Mouse (Mus musculus): Measurements from ENCODE around the gene Runx2. TPM values are rescaled to one million over a fixed set of nuclear protein-coding genes. Genes with fewer than 3 reads are reported as not detected.

Gene Runx2
- polyA plus RNA-seq, 1 experiment from 2014 or later = 1.2 TPM

DNA sequence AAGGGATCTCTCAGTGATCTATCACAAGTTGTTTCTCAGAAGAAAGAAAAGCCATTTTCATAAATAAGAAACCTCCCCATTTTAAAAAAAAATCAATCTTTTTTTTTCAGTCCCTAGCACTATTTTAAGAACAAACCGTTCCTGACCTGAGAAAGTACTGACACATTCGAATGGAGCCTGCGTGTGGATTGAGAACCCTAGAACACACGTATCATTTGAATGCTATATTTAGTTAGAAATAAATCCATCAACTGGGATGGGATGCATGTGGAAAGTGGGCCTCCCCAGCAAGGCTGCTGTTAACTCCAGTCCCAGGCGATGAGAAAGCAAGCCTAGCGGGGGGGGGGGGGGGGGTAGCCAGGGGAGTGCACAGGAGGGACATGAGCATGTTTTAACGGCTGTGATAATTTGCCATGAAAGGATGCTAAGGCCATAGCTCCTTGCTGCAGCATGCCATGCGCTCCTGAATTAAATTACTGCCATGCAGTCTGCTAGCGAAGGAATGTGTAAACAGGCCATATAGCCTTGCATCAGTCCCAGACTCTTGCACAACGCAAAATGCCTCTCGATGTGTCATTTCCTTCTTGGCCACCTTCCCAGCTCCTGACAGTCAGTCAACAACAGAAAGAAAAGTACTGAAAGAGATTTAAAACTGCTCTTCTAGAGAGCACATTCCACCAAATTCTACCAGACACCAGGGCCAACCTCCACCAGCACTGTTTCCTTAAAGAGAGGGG lies 104.9 kb downstream of the Runx2 start:
- H3K4me2 ChIP-seq (ENCODE audit: low read depth, low read length) = no peak overlapping the region
- H3K4me3 ChIP-seq (ENCODE audit: low read length) = no peak overlapping the region
- WGBS = 8% methylated on average over 11 of the region's 11 CpGs
- no peaks in the 10 kb centered on the region for H3K9me3 ChIP-seq (ENCODE audit: control insufficient read depth, low read length)
- H3K4me1 ChIP-seq (replicated peaks; ENCODE audit: control insufficient read depth, insufficient read depth, low read length) = peaks cover 30% of the 10 kb centered on the region
- H3K27me3 ChIP-seq (ENCODE audit: control insufficient read depth, insufficient read depth, low read depth, low read length) = no peaks in the 10 kb centered on the region
- no peak overlapping the region for H3K9ac ChIP-seq (ENCODE audit: low read length)
- peak; percentile 92 for ATAC-seq (ENCODE audit: low read depth)
- peak overlapping the region; percentile 91 for H3K27ac ChIP-seq (ENCODE audit: low read length)
- no peaks in the 10 kb centered on the region for H3K36me3 ChIP-seq (ENCODE audit: control insufficient read depth, insufficient read depth, low read length)

DNA sequence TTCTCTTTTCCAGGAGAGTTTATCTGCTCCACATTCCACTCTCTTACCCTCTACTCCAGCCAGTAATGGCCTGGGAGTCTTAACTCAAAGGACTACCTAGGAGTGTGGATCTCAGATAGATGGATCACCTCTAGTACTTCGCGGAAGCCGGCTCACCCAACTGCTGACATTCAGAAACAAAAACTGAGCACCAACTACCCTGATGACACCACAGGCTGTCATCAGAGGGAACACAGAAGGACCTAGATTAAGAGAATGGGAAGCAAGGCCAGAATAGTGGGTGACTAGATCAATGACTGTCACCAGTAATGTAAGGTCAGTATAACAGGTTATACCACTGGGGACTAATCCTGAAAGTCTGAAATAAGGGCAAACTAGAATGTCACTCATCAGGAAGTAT lies 106.6 kb downstream of the Runx2 start:
- no peak overlapping the region for H3K9ac ChIP-seq (ENCODE audit: low read length)
- 92% methylated on average over 3 of the region's 3 CpGs for WGBS

DNA sequence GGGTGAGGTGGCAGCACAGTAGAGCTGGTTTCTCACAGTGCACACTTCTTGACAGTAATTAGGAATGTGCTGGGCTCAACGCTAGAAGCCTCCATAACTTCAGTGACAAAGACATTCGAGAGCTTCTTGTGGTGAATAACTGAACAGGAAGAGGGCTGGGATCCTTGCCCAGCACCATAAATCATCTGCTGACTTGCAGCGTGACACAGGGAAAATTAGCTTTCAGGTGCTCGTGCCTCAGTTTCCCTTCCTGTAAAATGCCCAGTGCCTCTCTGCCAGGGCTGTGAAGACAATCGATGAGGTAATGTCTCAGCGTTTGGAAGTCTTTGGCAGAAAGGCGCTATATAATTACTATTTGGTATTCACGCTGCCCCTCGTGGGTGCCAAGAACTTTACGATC lies 108.1 kb downstream of the Runx2 start:
- 71% methylated on average over 10 of the region's 10 CpGs for WGBS
- H3K9ac ChIP-seq (ENCODE audit: low read length) = no peak overlapping the region

More for the DNA sequence above, 106.6 kb downstream of the Runx2 start:
- Histone ChIP-seq H3K4me1 (replicated peaks; ENCODE audit: control insufficient read depth, insufficient read depth, low read length) (peaks cover 30% of the 10 kb centered on the region), H3K4me3 (ENCODE audit: low read length) (no peak overlapping the region), H3K36me3 (ENCODE audit: control insufficient read depth, insufficient read depth, low read length) (no peaks in the 10 kb centered on the region), H3K9me3 (ENCODE audit: control insufficient read depth, low read length) (no peaks in the 10 kb centered on the region), H3K27ac (ENCODE audit: low read length) (no peak overlapping the region), H3K27me3 (ENCODE audit: control insufficient read depth, insufficient read depth, low read depth, low read length) (no peaks in the 10 kb centered on the region), H3K4me2 (ENCODE audit: low read depth, low read length) (no peak overlapping the region)
- ATAC-seq (ENCODE audit: low read depth) = no peak

DNA sequence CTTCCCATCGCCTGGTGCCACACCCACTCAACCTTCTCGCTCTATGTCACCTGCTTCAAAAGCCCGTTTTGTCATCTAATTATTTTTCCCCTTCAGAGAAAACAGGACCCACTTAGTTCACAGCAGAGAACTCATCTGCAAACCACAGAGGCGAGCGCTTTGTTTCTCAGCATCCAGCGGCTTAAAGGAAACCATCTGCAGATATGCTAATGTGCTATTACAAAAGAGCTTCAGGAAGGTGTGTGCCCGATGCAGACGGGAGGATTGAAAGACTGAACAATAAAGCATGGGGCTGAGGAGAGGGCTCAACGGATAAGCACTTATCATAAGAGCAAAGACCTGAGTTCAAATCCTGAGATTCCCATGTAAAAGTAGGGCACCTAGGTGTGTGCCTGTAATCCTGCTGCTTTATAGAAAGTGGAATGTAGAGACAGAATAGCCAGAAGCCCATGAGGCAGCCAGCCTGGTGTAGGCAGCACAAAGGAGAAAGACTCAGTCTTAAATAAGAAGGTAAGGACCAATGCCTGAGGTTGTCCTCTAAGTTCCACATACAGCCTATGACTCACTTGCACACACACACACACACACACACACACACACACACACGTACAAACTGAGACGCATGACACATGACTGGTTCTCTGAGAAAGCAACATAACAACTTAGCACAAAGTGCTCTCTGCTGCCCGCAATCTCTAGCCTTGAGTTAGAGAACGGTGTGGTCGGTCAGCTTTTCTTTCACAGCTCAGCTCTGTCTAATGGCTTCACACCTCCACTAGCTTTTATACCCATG lies 111.9 kb downstream of the Runx2 start:
- 0 out of 2 replicates have a peak, but pooled peaks cover 5% of the 10 kb centered on the region for H3K4me1 ChIP-seq (replicated peaks; ENCODE audit: control insufficient read depth, insufficient read depth, low read length)
- no peaks in the 10 kb centered on the region for H3K9me3 ChIP-seq (ENCODE audit: control insufficient read depth, low read length)
- no peak overlapping the region for H3K27ac ChIP-seq (ENCODE audit: low read length)
- no peak for ATAC-seq (ENCODE audit: low read depth)
- H3K4me2 ChIP-seq (ENCODE audit: low read depth, low read length) = no peak overlapping the region
- no peaks in the 10 kb centered on the region for H3K36me3 ChIP-seq (ENCODE audit: control insufficient read depth, insufficient read depth, low read length)
- no peaks in the 10 kb centered on the region for H3K27me3 ChIP-seq (ENCODE audit: control insufficient read depth, insufficient read depth, low read depth, low read length)
- no peak overlapping the region for H3K4me3 ChIP-seq (ENCODE audit: low read length)
- no peak overlapping the region for H3K9ac ChIP-seq (ENCODE audit: low read length)
- 75% methylated on average over 14 of the region's 14 CpGs for WGBS

More for the DNA sequence above, 108.1 kb downstream of the Runx2 start:
- H3K4me1 ChIP-seq (replicated peaks; ENCODE audit: control insufficient read depth, insufficient read depth, low read length) = peaks cover 30% of the 10 kb centered on the region
- ATAC-seq (ENCODE audit: low read depth) = no peak
- no peaks in the 10 kb centered on the region for H3K27me3 ChIP-seq (ENCODE audit: control insufficient read depth, insufficient read depth, low read depth, low read length)
- no peaks in the 10 kb centered on the region for H3K36me3 ChIP-seq (ENCODE audit: control insufficient read depth, insufficient read depth, low read length)
- no peak overlapping the region for H3K4me2 ChIP-seq (ENCODE audit: low read depth, low read length)
- H3K27ac ChIP-seq (ENCODE audit: low read length) = no peak overlapping the region
- no peaks in the 10 kb centered on the region for H3K9me3 ChIP-seq (ENCODE audit: control insufficient read depth, low read length)
- H3K4me3 ChIP-seq (ENCODE audit: low read length) = no peak overlapping the region

DNA sequence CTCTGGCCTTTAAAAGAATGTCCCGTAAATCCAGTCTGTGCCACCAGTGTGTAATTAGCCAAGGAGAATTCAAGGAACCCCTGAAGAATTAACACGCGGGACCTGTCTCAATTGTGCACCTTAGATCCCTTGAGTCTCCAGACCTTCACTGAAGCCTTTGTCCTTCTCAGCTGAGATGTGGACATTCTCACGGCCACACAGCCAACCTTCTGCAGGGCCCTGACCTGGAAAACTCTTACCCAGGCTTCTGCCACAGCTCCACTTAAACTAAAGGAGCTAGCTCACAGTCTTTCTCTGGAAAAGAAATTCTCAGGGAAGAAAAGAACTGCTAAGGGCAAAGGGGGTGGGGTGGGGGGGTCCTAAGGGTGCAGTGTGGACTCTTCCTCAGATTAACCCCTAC lies 113.1 kb downstream of the Runx2 start:
- 88% methylated on average over 4 of the region's 4 CpGs for WGBS
- no peaks in the 10 kb centered on the region for H3K27me3 ChIP-seq (ENCODE audit: control insufficient read depth, insufficient read depth, low read depth, low read length)
- H3K36me3 ChIP-seq (ENCODE audit: control insufficient read depth, insufficient read depth, low read length) = no peaks in the 10 kb centered on the region
- ATAC-seq (ENCODE audit: low read depth) = no peak
- H3K9me3 ChIP-seq (ENCODE audit: control insufficient read depth, low read length) = no peaks in the 10 kb centered on the region
- H3K9ac ChIP-seq (ENCODE audit: low read length) = no peak overlapping the region
- 0 out of 2 replicates have a peak, but pooled peaks cover 3% of the 10 kb centered on the region for H3K4me1 ChIP-seq (replicated peaks; ENCODE audit: control insufficient read depth, insufficient read depth, low read length)
- H3K27ac ChIP-seq (ENCODE audit: low read length) = no peak overlapping the region
- H3K4me2 ChIP-seq (ENCODE audit: low read depth, low read length) = no peak overlapping the region
- H3K4me3 ChIP-seq (ENCODE audit: low read length) = no peak overlapping the region

DNA sequence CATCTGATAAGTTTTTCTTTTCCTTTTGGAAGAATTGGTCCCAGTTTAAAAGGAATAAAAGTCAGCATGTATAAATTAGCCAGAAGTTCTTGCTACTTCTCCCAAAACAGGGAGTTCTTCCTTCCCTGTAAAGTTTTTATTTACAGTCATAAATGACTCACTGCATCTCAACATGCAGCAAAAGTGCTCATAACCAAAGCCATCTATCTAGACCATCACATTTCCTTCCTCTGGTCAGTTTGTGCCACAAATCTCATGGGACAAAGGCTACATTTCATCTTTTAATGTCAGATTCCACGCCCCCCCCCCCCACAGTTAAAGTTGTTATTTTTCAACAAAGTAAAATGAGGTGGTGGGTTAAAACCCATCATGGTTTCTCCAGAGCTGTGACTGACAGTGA lies 114.3 kb downstream of the Runx2 start:
- ATAC-seq (ENCODE audit: low read depth) = no peak
- Histone ChIP-seq H3K4me3 (ENCODE audit: low read length) (no peak overlapping the region), H3K27ac (ENCODE audit: low read length) (no peak overlapping the region), H3K4me1 (replicated peaks; ENCODE audit: control insufficient read depth, insufficient read depth, low read length) (no peaks in the 10 kb centered on the region), H3K36me3 (ENCODE audit: control insufficient read depth, insufficient read depth, low read length) (no peaks in the 10 kb centered on the region), H3K4me2 (ENCODE audit: low read depth, low read length) (no peak overlapping the region), H3K9ac (ENCODE audit: low read length) (no peak overlapping the region), H3K27me3 (ENCODE audit: control insufficient read depth, insufficient read depth, low read depth, low read length) (no peaks in the 10 kb centered on the region), H3K9me3 (ENCODE audit: control insufficient read depth, low read length) (no peaks in the 10 kb centered on the region)
- 50% methylated on average over 1 of the region's 1 CpGs for WGBS

DNA sequence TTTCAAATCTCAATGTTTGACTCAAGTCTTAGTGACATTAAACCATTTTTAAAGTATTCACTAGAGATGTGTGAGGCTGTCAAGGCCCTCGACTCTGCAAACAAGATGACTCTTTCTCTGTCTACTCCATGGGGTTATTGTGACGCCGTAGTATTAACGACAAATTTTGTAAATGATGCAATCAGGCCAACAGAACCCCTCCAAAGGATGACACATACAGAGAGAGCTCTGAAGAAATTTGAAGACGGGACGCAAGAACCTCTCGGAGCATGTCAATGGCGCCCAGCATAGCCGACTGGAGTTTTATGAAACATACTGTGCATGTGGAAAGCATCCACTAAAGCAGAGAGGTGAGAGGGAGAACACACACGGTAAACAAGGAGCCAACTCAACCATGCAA lies 117.5 kb downstream of the Runx2 start:
- WGBS = 85% methylated on average over 10 of the region's 10 CpGs
- ATAC-seq (ENCODE audit: low read depth) = no peak
- Histone ChIP-seq H3K36me3 (ENCODE audit: control insufficient read depth, insufficient read depth, low read length) (no peaks in the 10 kb centered on the region), H3K4me3 (ENCODE audit: low read length) (no peak overlapping the region), H3K9me3 (ENCODE audit: control insufficient read depth, low read length) (no peaks in the 10 kb centered on the region), H3K27ac (ENCODE audit: low read length) (no peak overlapping the region), H3K4me2 (ENCODE audit: low read depth, low read length) (no peak overlapping the region), H3K4me1 (replicated peaks; ENCODE audit: control insufficient read depth, insufficient read depth, low read length) (no peaks in the 10 kb centered on the region), H3K9ac (ENCODE audit: low read length) (no peak overlapping the region), H3K27me3 (ENCODE audit: control insufficient read depth, insufficient read depth, low read depth, low read length) (no peaks in the 10 kb centered on the region)

DNA sequence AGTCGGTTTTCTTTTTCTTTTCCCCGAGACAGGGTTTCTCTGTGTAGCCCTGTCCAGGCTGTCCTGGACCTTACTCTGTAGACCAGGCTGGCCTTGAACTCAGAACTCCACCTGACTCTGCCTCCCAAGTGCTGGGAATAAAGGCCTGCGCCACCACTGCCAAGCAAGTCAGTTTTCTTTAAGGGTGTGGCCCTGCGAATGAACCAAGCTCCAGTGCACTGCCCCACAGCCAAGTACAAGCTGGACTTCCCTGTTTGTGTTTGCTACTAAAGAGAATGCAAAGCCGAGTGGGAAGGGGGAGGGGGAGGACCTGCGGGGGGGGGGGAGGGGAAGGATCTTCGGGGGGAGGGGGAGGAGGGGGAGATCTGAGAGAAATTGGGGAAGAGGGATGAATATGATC lies 121.0 kb downstream of the Runx2 start:
- no peaks in the 10 kb centered on the region for H3K27me3 ChIP-seq (ENCODE audit: control insufficient read depth, insufficient read depth, low read depth, low read length)
- no peak for ATAC-seq (ENCODE audit: low read depth)

DNA sequence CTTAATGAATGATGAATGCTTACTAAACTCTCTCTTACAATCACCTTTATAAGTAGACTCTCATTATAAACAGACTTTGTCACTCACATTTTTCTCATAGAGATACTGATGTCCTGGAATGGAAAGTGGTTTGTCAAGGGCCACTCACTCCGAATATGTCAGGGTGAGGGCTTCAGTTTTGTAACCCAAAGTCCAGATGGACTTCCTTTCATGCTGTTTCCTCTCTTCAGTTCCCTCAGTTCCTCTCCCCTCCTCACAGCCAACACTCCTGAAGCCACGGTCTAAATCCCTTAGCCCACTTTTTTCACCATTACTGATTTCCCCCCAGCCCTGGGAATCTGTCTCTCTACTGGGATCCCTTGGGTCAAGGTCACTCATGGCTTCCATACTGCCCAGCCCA lies 123.1 kb downstream of the Runx2 start:
- Histone ChIP-seq H3K4me1 (replicated peaks; ENCODE audit: control insufficient read depth, insufficient read depth, low read length) (no peaks in the 10 kb centered on the region), H3K36me3 (ENCODE audit: control insufficient read depth, insufficient read depth, low read length) (no peaks in the 10 kb centered on the region), H3K27me3 (ENCODE audit: control insufficient read depth, insufficient read depth, low read depth, low read length) (no peaks in the 10 kb centered on the region), H3K27ac (ENCODE audit: low read length) (no peak overlapping the region), H3K4me3 (ENCODE audit: low read length) (no peak overlapping the region), H3K9ac (ENCODE audit: low read length) (no peak overlapping the region), H3K9me3 (ENCODE audit: control insufficient read depth, low read length) (no peaks in the 10 kb centered on the region), H3K4me2 (ENCODE audit: low read depth, low read length) (no peak overlapping the region)
- ATAC-seq (ENCODE audit: low read depth) = no peak
- WGBS = 40% methylated on average over 2 of the region's 2 CpGs

More for the DNA sequence above, 121.0 kb downstream of the Runx2 start:
- no peaks in the 10 kb centered on the region for H3K36me3 ChIP-seq (ENCODE audit: control insufficient read depth, insufficient read depth, low read length)
- H3K4me2 ChIP-seq (ENCODE audit: low read depth, low read length) = no peak overlapping the region
- H3K4me1 ChIP-seq (replicated peaks; ENCODE audit: control insufficient read depth, insufficient read depth, low read length) = no peaks in the 10 kb centered on the region
- no peak overlapping the region for H3K27ac ChIP-seq (ENCODE audit: low read length)
- 64% methylated on average over 6 of the region's 7 CpGs for WGBS
- H3K9ac ChIP-seq (ENCODE audit: low read length) = no peak overlapping the region
- no peaks in the 10 kb centered on the region for H3K9me3 ChIP-seq (ENCODE audit: control insufficient read depth, low read length)
- no peak overlapping the region for H3K4me3 ChIP-seq (ENCODE audit: low read length)
